Mouse (Mus musculus) forebrain, embryonic 11.5 days (tissue): ENCODE data around the gene Fut8. TPM values are rescaled to one million over a fixed set of nuclear protein-coding genes. Genes with fewer than 3 reads are reported as not detected.
"Not testable (repeated sequence)": the region's sequence is repeated elsewhere in the genome, so short reads cannot be mapped to it uniquely, and the experiment has no call there.

ENCODE experiments used
- ATAC-seq: fragments of 200-750 bp; cut with Nextera tagmentation; replicated peaks from 2 replicates; pipeline ENCODE4 v1.8.0; 2017; ENCODE audit warnings: moderate TSS enrichment; ENCODE audit not compliant: low FRiP score
- DNase-seq: peaks from one replicate; pipeline ENCODE4 v3.0.0-alpha.2; 2017; ENCODE audit warnings: low spot score
- H3K27ac ChIP-seq: fragments of 300-500 bp; sonication (generic); 2 replicates; pipeline ENCODE4 v1.5.1; 2014; ENCODE audit warnings: low read depth, low read length
- H3K27me3 ChIP-seq: fragments of 300-500 bp; sonication (generic); 2 replicates; pipeline ENCODE4 v1.6.1; 2014; ENCODE audit warnings: mild to moderate bottlenecking, low read length, mixed read lengths; ENCODE audit not compliant: control insufficient read depth, insufficient read depth
- H3K36me3 ChIP-seq: fragments of 300-500 bp; sonication (generic); 2 replicates; pipeline ENCODE4 v1.6.1; 2014; ENCODE audit warnings: mild to moderate bottlenecking, low read length, moderate library complexity, mixed read lengths; ENCODE audit not compliant: control insufficient read depth, insufficient read depth
- H3K4me1 ChIP-seq: fragments of 300-500 bp; sonication (generic); replicated peaks from 2 replicates; pipeline ENCODE4 v1.6.1; 2014; ENCODE audit warnings: low read length, mixed read lengths; ENCODE audit not compliant: control insufficient read depth, insufficient read depth
- H3K4me2 ChIP-seq: fragments of 300-500 bp; sonication (generic); 2 replicates; pipeline ENCODE4 v1.6.1; 2014; ENCODE audit warnings: low read depth, mild to moderate bottlenecking, low read length, moderate library complexity, mixed read lengths; ENCODE audit not compliant: severe bottlenecking
- H3K4me3 ChIP-seq: fragments of 300-500 bp; sonication (generic); 2 replicates; pipeline ENCODE4 v1.5.1; 2014; ENCODE audit warnings: low read depth, low read length
- H3K9ac ChIP-seq: fragments of 300-500 bp; sonication (generic); 2 replicates; pipeline ENCODE4 v1.6.1; 2014; ENCODE audit warnings: low read length
- H3K9me3 ChIP-seq: fragments of 300-500 bp; sonication (generic); 2 replicates; pipeline ENCODE4 v1.6.1; 2016; ENCODE audit warnings: low read length, mixed read lengths; ENCODE audit not compliant: control insufficient read depth
- WGBS: fragments of 180-500 bp; shearing (Covaris S2); extraction: QIAGEN DNeasy Blood & Tissue Kit; methylation state at CpG from one replicate; pipeline ENCODE4 v1.1.7; 2014; 5-methylcytosine and 5-hydroxymethylcytosine counted together
- polyA plus RNA-seq: library from polyadenylated mRNA; unstranded; fragments of >200 nt; fragmentation: Nextera tagmentation; extraction: Ambion mirVana; gene quantifications from 2 replicates; pipeline ENCODE4 v1.2.1, GENCODE M21; 2014

Gene Fut8
- polyA plus RNA-seq, 1 experiment from 2014 or later, result 34.3 TPM

DNA sequence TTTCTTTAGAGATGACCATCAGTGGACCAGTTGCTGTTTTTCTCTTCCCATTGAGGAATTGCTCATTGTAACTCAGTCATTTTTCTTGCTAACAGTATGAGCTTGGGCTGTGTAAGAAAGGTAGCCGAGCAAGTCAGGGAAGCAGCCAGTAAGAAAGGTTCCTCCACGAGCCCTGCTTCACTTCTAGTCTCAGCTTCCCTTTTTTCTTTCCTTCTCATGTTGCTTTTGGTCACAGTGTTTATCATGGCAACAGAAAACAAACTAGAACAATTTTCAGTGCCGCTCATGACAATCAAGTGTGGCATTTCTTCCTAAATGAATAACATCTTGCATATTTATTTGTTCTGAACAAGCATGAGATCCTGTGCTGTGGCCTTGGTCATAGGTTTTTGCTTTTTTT, 32.8 kb downstream of the Fut8 start:
- DNase-seq (no peak), ATAC-seq (no peak)
- Histone ChIP-seq H3K4me2 (no peak overlapping the region), H3K4me3 (no peak overlapping the region), H3K4me1 (no peaks in the 10 kb centered on the region), H3K27me3 (no peaks in the 10 kb centered on the region), H3K36me3 (no peaks in the 10 kb centered on the region), H3K9me3 (no peaks in the 10 kb centered on the region), H3K27ac (no peak overlapping the region), H3K9ac (no peak overlapping the region)
- WGBS, result 86% methylated on average over 3 of the region's 3 CpGs

DNA sequence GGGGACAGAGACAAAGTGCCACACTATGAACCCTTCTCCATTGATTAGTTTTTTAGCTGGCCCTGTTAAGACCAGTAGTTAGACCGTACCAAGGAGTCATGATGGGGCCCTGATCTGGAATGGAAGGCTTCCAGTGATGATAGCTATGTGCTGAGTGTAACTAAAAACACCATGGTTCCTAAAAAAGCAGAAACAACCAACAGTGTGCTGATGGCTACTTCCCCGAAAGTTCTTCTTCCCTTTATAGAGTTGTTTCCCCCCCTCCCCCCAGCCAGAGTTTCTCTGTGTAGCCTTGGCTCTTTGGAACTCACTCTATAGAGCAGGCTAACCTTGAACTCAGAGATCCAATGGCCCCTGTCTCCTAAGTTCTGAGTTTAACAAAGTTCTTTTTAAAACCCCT, 50.6 kb downstream of the Fut8 start:
- Histone ChIP-seq H3K36me3 (no peaks in the 10 kb centered on the region), H3K9ac (no peak overlapping the region), H3K27ac (no peak overlapping the region), H3K27me3 (no peaks in the 10 kb centered on the region), H3K4me1 (no peaks in the 10 kb centered on the region), H3K4me2 (no peak overlapping the region), H3K9me3 (no peaks in the 10 kb centered on the region), H3K4me3 (no peak overlapping the region)
- 95% methylated on average over 2 of the region's 2 CpGs for WGBS
- no peak for ATAC-seq
- DNase-seq, result no peak

DNA sequence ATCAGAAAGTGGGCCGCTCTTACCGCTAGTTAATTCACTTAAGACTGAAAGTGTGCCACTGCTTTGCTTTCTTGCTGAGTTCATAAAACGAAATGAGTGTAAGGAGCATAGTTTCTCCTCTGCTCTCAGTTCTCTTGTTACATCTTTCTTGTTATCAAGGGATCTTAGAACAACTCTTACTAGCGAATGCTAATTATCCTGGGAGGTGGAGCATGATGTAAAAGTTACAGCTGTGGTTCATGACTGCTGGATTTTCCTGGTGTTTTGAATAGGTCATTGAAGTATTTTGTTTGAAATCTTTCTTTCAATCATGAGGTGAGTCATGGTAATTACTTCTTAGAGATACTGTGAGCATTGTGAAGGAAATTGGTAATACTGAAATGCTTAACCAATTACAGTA, 53.1 kb downstream of the Fut8 start:
- H3K4me1 ChIP-seq, result no peaks in the 10 kb centered on the region
- no peak overlapping the region for H3K4me3 ChIP-seq
- no peak overlapping the region for H3K9ac ChIP-seq
- WGBS, result 71% methylated on average over 4 of the region's 4 CpGs
- H3K9me3 ChIP-seq, result no peaks in the 10 kb centered on the region
- H3K27me3 ChIP-seq, result no peaks in the 10 kb centered on the region
- DNase-seq (no peak), ATAC-seq (no peak)
- no peak overlapping the region for H3K27ac ChIP-seq
- H3K36me3 ChIP-seq, result no peaks in the 10 kb centered on the region
- no peak overlapping the region for H3K4me2 ChIP-seq

DNA sequence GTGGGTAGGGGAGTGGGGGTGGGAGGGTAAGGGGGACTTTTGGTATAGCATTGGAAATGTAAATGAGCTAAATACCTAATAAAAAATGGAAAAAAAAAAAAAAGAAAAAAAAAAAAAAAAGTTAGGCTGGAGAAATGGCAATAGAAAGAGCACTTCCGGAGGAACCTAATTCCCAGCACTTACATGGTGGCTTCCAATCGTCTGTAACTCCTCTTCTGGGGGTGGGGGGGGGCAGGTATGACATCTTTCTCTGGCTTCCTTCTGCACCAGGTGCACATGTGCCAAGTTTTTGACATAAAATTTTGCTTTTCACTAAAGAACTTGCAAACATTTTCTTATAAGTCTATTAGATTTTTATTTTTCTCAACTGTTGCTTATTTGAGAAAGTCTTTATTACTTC, 53.9 kb downstream of the Fut8 start:
- not testable (repeated sequence) for H3K36me3 ChIP-seq, H3K4me1 ChIP-seq, H3K9me3 ChIP-seq, H3K9ac ChIP-seq, DNase-seq, H3K27me3 ChIP-seq, H3K4me2 ChIP-seq, ATAC-seq, H3K4me3 ChIP-seq, H3K27ac ChIP-seq
- 84% methylated on average over 2 of the region's 2 CpGs for WGBS

DNA sequence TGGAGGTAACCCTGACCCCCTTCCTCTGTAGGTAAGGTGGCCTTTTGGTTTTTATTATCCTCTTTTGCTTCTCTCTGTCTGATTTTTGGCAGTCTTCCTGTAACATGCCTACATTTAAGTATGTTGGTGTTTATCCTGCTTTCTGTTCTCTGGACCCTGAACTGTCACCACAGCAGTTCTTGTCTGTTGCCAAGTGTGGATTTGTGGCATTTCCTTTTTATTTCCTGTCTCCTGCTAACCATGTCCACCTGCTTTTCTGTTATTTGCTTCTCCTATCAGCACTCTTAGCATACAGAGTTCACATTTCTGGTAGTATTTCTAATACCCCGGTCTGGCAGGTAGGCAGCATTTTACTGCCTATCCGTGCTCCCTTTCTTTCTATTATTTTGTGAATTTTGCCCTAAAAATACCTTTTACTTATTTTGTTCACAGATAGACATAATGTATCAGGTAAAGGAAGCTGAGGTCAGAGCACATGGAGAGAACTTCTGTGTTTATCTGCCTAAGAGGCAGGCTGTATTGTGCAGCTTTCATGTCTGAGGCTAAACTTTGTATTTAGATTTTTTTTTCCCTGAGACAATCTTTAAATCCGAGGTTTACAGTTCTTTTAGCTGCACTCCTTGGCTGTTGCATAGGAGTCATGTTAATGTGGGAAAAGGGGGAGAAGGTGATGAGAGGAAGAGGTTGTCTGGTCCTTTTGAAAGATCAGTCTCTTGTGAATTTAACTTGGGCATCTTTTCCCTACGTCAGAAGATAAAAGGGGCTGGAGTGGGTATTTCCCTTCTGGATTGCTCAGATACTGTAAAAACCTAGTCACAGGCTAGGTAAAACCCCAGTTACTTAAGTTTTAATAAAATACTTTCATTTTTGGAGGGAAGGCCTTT, 54.7 kb downstream of the Fut8 start:
- H3K27me3 ChIP-seq, result no peaks in the 10 kb centered on the region
- DNase-seq (no peak), ATAC-seq (no peak)
- no peaks in the 10 kb centered on the region for H3K36me3 ChIP-seq
- no peaks in the 10 kb centered on the region for H3K4me1 ChIP-seq
- WGBS, result 75% methylated on average over 4 of the region's 4 CpGs
- no peak overlapping the region for H3K9ac ChIP-seq
- H3K4me2 ChIP-seq, result no peak overlapping the region
- no peaks in the 10 kb centered on the region for H3K9me3 ChIP-seq
- no peak overlapping the region for H3K4me3 ChIP-seq
- H3K27ac ChIP-seq, result no peak overlapping the region

DNA sequence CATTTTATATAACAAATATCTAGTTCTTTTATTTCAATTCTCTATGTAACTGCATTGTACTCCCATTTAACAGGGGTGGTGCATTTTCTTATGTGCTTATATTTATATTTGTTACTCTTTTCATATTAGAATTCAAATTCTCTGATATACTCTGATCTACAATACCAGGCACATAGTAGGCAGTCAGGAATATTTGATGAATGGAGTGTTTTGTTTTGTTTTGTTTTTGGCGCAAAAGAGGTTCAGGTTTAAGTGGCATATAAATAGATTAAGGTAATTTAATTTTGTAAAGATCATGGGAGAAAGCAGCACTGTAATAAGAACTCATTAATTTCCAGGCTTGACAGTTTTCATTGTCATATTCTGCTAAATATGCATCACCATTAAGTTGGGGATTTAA, 58.2 kb downstream of the Fut8 start:
- whole genome bisulfite sequencing, result 88% methylated on average over 1 of the region's 1 CpGs
- no peaks in the 10 kb centered on the region for H3K4me1 ChIP-seq
- H3K27me3 ChIP-seq, result no peaks in the 10 kb centered on the region
- no peak overlapping the region for H3K9ac ChIP-seq
- no peak for DNase-seq
- H3K9me3 ChIP-seq, result no peaks in the 10 kb centered on the region
- no peak overlapping the region for H3K4me2 ChIP-seq
- no peaks in the 10 kb centered on the region for H3K36me3 ChIP-seq
- no peak overlapping the region for H3K4me3 ChIP-seq
- no peak overlapping the region for H3K27ac ChIP-seq
- no peak for ATAC-seq

DNA sequence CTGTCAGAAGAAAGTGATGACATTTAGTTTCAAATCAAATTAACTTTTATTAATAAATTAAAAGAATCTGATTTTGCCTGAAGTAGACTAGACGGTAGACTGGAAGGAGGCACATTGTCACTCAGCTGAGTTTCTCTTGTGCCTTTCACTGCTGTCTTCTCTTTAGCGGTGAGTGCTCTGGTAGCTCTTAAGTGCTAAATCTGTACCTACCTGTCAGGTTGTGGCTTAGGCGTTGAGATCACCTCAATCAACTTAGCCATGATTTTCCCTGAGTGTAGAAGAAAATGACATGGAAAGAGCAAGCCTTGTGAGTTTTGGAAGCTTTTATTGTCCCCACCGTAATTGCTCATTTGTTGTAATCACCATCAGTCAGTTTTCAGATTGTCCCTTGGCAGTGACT, 59.2 kb downstream of the Fut8 start:
- ATAC-seq, result no peak

GRCm38 (mm10) chr12:77297858-77298257, 59.9 kb downstream of the Fut8 start:
- no peaks in the 10 kb centered on the region for H3K27me3 ChIP-seq
- H3K4me1 ChIP-seq, result no peaks in the 10 kb centered on the region
- 90% methylated on average over 2 of the region's 2 CpGs for WGBS
- no peak overlapping the region for H3K27ac ChIP-seq
- DNase-seq, result no peak
- no peak for ATAC-seq
- H3K9me3 ChIP-seq, result no peaks in the 10 kb centered on the region
- no peak overlapping the region for H3K4me2 ChIP-seq
- no peak overlapping the region for H3K9ac ChIP-seq
- H3K36me3 ChIP-seq, result no peaks in the 10 kb centered on the region
- no peak overlapping the region for H3K4me3 ChIP-seq

More for the DNA sequence above, 59.2 kb downstream of the Fut8 start:
- Histone ChIP-seq H3K4me3 (no peak overlapping the region), H3K27me3 (no peaks in the 10 kb centered on the region), H3K4me1 (no peaks in the 10 kb centered on the region), H3K27ac (no peak overlapping the region), H3K36me3 (no peaks in the 10 kb centered on the region), H3K9me3 (no peaks in the 10 kb centered on the region), H3K4me2 (no peak overlapping the region), H3K9ac (no peak overlapping the region)
- no peak for DNase-seq
- 87% methylated on average over 4 of the region's 4 CpGs for WGBS

- ATAC-seq, result no peak
- H3K27ac ChIP-seq, result no peak overlapping the region
- no peaks in the 10 kb centered on the region for H3K4me1 ChIP-seq
- no peaks in the 10 kb centered on the region for H3K36me3 ChIP-seq
- H3K4me2 ChIP-seq, result no peak overlapping the region
- 94% methylated on average over 1 of the region's 1 CpGs for WGBS
- no peak for DNase-seq
- no peaks in the 10 kb centered on the region for H3K9me3 ChIP-seq
- H3K27me3 ChIP-seq, result no peaks in the 10 kb centered on the region
- H3K9ac ChIP-seq, result no peak overlapping the region
- no peak overlapping the region for H3K4me3 ChIP-seq
Measured at GRCm38 (mm10) chr12:77302011-77302410, 64.1 kb downstream of the Fut8 start.
